Mouse (Mus musculus): ENCODE measurements around the gene Cdc5l.

DNA sequence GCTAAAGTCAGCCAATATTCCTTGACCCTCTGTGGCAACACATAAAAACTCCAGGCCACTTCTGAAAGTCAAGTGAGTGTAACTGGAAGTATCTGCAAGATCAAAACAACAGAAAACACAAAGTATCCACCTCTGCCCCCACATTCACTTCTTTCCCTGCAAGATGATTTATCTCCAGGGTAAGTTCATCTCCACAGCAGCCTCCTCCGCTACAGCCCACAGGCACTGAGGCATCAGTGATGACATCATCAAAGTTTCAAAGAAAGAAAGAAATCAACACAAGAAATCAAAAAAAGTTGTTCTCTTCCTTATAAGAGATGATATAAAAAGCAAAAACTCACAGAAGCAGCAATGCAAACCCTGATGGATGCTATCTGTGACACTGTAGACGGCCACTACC, 24.8 kb downstream of the Cdc5l start:
- TF ChIP-seq CTCF (IDR thresholded peaks at IDR 0.05), result no peak
- no peak for TF ChIP-seq EP300 (IDR thresholded peaks at IDR 0.05)

All from lung, postnatal 0 days (tissue).